Mouse (Mus musculus): ENCODE results near the gene Spast. TPM values are rescaled to one million over a fixed set of nuclear protein-coding genes. Genes with fewer than 3 reads are reported as not detected.
A peak's percentile ranks its signal among the peaks of the same experiment; 100 is the strongest.

Spast gene
- polyA plus RNA-seq, 1 experiment from 2014 or later: 11.6 TPM

DNA sequence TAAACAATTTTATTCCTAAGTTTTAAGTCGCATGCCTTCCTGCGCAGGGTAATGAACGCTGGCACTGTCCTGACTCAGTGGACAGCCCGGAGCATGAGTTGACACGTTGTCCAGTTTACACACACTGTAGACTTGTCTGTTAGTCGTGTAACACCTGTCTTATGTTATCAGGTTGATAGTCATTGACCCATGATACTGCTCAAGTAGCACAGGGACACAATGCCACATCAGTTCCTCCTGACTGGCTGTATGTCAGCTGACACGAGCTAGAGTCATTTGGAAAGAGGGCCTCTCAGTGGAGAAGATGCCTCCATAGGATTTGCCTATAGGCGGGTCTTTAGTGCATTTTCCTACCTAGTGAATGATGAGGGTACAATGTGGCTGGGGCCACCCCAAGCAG lies 67.7 kb downstream of the Spast start:
- H3K36me3 ChIP-seq (ENCODE audit: control insufficient read depth, insufficient read depth, low read length): peaks cover 14% of the 10 kb centered on the region
- ATAC-seq (ENCODE audit: low FRiP score, low TSS enrichment): no peak
- no peaks in the 10 kb centered on the region for H3K9me3 ChIP-seq (ENCODE audit: control insufficient read depth, low read length)
- no peaks in the 10 kb centered on the region for H3K27me3 ChIP-seq (ENCODE audit: control insufficient read depth, insufficient read depth, low read length)
- 82% methylated on average over 8 of the region's 8 CpGs for WGBS
- no peak overlapping the region for H3K9ac ChIP-seq (ENCODE audit: low read length)
- H3K4me3 ChIP-seq (ENCODE audit: low read depth, low read length): no peak overlapping the region
- no peaks in the 10 kb centered on the region for H3K4me1 ChIP-seq (replicated peaks; ENCODE audit: control insufficient read depth, insufficient read depth)
- no peak for DNase-seq (ENCODE audit: low spot score)
- H3K27ac ChIP-seq (replicated peaks): no peak overlapping the region
- H3K4me2 ChIP-seq (replicated peaks; ENCODE audit: low read depth): no peak overlapping the region
- TF ChIP-seq EP300 (optimal IDR thresholded peaks at IDR 0.05) (no peak), CTCF (IDR thresholded peaks at IDR 0.05; ENCODE audit: low read depth) (no peak)

DNA sequence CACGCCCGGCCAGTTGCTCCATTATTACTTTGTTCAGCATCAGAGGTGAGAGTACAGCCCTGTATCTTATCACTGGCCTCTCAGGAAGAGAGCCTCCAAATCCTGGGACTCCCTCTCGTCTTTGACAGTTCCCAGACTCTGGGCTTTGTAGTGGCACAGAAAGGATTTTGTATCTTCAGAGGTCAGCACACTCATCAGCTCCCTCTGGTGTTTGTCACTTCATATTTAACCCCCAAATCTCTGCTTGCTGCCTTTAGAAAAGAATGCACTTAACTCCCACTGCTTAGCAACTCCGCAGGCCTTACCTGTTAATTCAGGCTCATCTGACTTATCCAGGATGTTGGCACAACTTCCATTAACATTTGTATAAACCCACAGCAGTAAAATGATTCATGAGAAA lies 70.9 kb downstream of the Spast start:
- Histone ChIP-seq H3K27ac (replicated peaks) (no peak overlapping the region), H3K4me3 (ENCODE audit: low read depth, low read length) (no peak overlapping the region), H3K27me3 (ENCODE audit: control insufficient read depth, insufficient read depth, low read length) (no peaks in the 10 kb centered on the region), H3K36me3 (ENCODE audit: control insufficient read depth, insufficient read depth, low read length) (peaks cover 9% of the 10 kb centered on the region; the same call in 1 of the 2 replicates), H3K4me2 (replicated peaks; ENCODE audit: low read depth) (no peak overlapping the region), H3K9me3 (ENCODE audit: control insufficient read depth, low read length) (no peaks in the 10 kb centered on the region), H3K4me1 (replicated peaks; ENCODE audit: control insufficient read depth, insufficient read depth) (no peaks in the 10 kb centered on the region), H3K9ac (ENCODE audit: low read length) (no peak overlapping the region)
- DNase-seq (ENCODE audit: low spot score) (no peak), ATAC-seq (ENCODE audit: low FRiP score, low TSS enrichment) (no peak)
- TF ChIP-seq EP300 (optimal IDR thresholded peaks at IDR 0.05) (no peak), CTCF (IDR thresholded peaks at IDR 0.05; ENCODE audit: low read depth) (peak; percentile 66)
- WGBS: 53% methylated on average over 4 of the region's 4 CpGs

GRCm38 (mm10) chr17:74413324-74413723 lies 74.5 kb downstream of the Spast start:
- H3K4me1 ChIP-seq (replicated peaks; ENCODE audit: control insufficient read depth, insufficient read depth): no peaks in the 10 kb centered on the region
- no peak overlapping the region for H3K4me3 ChIP-seq (ENCODE audit: low read depth, low read length)
- no peak for TF ChIP-seq CTCF (IDR thresholded peaks at IDR 0.05; ENCODE audit: low read depth)
- TF ChIP-seq EP300 (optimal IDR thresholded peaks at IDR 0.05): no peak
- peaks cover 15% of the 10 kb centered on the region for H3K36me3 ChIP-seq (ENCODE audit: control insufficient read depth, insufficient read depth, low read length)
- no peak overlapping the region for H3K27ac ChIP-seq (replicated peaks)
- no peaks in the 10 kb centered on the region for H3K27me3 ChIP-seq (ENCODE audit: control insufficient read depth, insufficient read depth, low read length)
- no peak overlapping the region for H3K4me2 ChIP-seq (replicated peaks; ENCODE audit: low read depth)
- no peaks in the 10 kb centered on the region for H3K9me3 ChIP-seq (ENCODE audit: control insufficient read depth, low read length)
- 88% methylated on average over 8 of the region's 8 CpGs for WGBS
- DNase-seq (ENCODE audit: low spot score) (no peak), ATAC-seq (ENCODE audit: low FRiP score, low TSS enrichment) (no peak)
- H3K9ac ChIP-seq (ENCODE audit: low read length): no peak overlapping the region

GRCm38 (mm10) chr17:74414671-74415070 lies 75.9 kb downstream of the Spast start:
- ATAC-seq (ENCODE audit: low FRiP score, low TSS enrichment) (no peak), DNase-seq (ENCODE audit: low spot score) (no peak)
- Histone ChIP-seq H3K27ac (replicated peaks) (no peak overlapping the region), H3K9me3 (ENCODE audit: control insufficient read depth, low read length) (no peaks in the 10 kb centered on the region), H3K27me3 (ENCODE audit: control insufficient read depth, insufficient read depth, low read length) (no peaks in the 10 kb centered on the region), H3K4me3 (ENCODE audit: low read depth, low read length) (no peak overlapping the region), H3K9ac (ENCODE audit: low read length) (no peak overlapping the region), H3K36me3 (ENCODE audit: control insufficient read depth, insufficient read depth, low read length) (peaks cover 20% of the 10 kb centered on the region), H3K4me1 (replicated peaks; ENCODE audit: control insufficient read depth, insufficient read depth) (no peaks in the 10 kb centered on the region), H3K4me2 (replicated peaks; ENCODE audit: low read depth) (no peak overlapping the region)
- no peak for TF ChIP-seq CTCF (IDR thresholded peaks at IDR 0.05; ENCODE audit: low read depth)
- TF ChIP-seq EP300 (optimal IDR thresholded peaks at IDR 0.05): no peak
- 74% methylated on average over 1 of the region's 1 CpGs for WGBS

- WGBS: 80% methylated on average over 8 of the region's 8 CpGs
- no peaks in the 10 kb centered on the region for H3K27me3 ChIP-seq (ENCODE audit: control insufficient read depth, insufficient read depth, low read length)
- peaks cover 24% of the 10 kb centered on the region for H3K36me3 ChIP-seq (ENCODE audit: control insufficient read depth, insufficient read depth, low read length)
- DNase-seq (ENCODE audit: low spot score) (no peak), ATAC-seq (ENCODE audit: low FRiP score, low TSS enrichment) (no peak)
- TF ChIP-seq EP300 (optimal IDR thresholded peaks at IDR 0.05): no peak
- TF ChIP-seq CTCF (IDR thresholded peaks at IDR 0.05; ENCODE audit: low read depth): no peak
- H3K4me1 ChIP-seq (replicated peaks; ENCODE audit: control insufficient read depth, insufficient read depth): no peaks in the 10 kb centered on the region
- no peak overlapping the region for H3K4me3 ChIP-seq (ENCODE audit: low read depth, low read length)
- no peak overlapping the region for H3K9ac ChIP-seq (ENCODE audit: low read length)
- no peak overlapping the region for H3K4me2 ChIP-seq (replicated peaks; ENCODE audit: low read depth)
- no peaks in the 10 kb centered on the region for H3K9me3 ChIP-seq (ENCODE audit: control insufficient read depth, low read length)
- no peak overlapping the region for H3K27ac ChIP-seq (replicated peaks)
Measured at GRCm38 (mm10) chr17:74416841-74417360, 78.1 kb downstream of the Spast start.

GRCm38 (mm10) chr17:74418171-74418570 lies 79.4 kb downstream of the Spast start:
- no peak overlapping the region for H3K27ac ChIP-seq (replicated peaks)
- DNase-seq (ENCODE audit: low spot score) (no peak), ATAC-seq (ENCODE audit: low FRiP score, low TSS enrichment) (no peak)
- no peak overlapping the region for H3K9ac ChIP-seq (ENCODE audit: low read length)
- H3K27me3 ChIP-seq (ENCODE audit: control insufficient read depth, insufficient read depth, low read length): no peaks in the 10 kb centered on the region
- H3K36me3 ChIP-seq (ENCODE audit: control insufficient read depth, insufficient read depth, low read length): peaks cover 26% of the 10 kb centered on the region
- no peak overlapping the region for H3K4me3 ChIP-seq (ENCODE audit: low read depth, low read length)
- 41% methylated on average over 4 of the region's 4 CpGs for WGBS
- no peaks in the 10 kb centered on the region for H3K9me3 ChIP-seq (ENCODE audit: control insufficient read depth, low read length)
- TF ChIP-seq CTCF (IDR thresholded peaks at IDR 0.05; ENCODE audit: low read depth) (no peak), EP300 (optimal IDR thresholded peaks at IDR 0.05) (no peak)
- no peaks in the 10 kb centered on the region for H3K4me1 ChIP-seq (replicated peaks; ENCODE audit: control insufficient read depth, insufficient read depth)
- H3K4me2 ChIP-seq (replicated peaks; ENCODE audit: low read depth): no peak overlapping the region

Measured in stomach, postnatal 0 days (tissue).